Mouse (Mus musculus): ENCODE data around the gene Diablo.

DNA sequence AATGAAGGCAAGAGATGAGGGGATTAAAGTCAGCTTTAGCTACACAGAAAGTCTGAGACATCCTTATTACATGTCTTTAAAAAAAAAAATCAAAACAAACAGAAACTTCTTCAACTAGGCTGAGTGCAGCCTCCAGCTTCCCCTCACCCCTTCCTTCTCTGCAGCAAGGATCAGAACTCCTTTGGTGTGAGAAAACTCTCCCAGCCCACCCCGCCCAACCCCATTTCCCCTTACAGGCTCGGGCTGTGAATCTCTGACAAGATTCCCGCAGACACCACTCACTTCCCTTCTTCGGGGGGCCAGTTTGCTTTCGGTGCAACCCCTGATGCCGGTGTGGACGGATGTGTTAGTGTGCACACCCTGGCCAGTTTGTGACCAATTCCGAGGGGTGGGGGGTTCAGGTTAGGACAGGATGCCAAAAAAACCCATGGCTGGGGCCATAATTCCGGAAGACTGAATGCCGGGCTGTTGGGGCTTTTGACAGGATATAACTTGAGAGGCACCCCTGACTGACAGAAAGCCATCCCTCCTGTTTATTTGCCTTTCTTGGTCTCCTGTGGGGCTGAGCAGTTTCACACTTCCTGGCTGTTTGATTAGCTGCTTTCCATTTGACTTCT lies 53.1 kb downstream of the Diablo start:
- TF ChIP-seq CTCF (conservative IDR thresholded peaks at IDR 0.05; ENCODE audit: low read length) (no peak), NANOG (IDR thresholded peaks at IDR 0.05; ENCODE audit: borderline replicate concordance, low read length) (no peak)
